Mouse (Mus musculus) cerebellum, postnatal 36 days (tissue): ENCODE measurements around the gene Shisa9.
A peak's percentile ranks its signal among the peaks of the same experiment; 100 is the strongest.

Experiments used
- DNase-seq, 2 experiments: peaks; one replicate each; pipeline ENCODE4 v3.0.0; 2021 to 2022; ENCODE audit warnings: mixed read lengths in 2 of 2

The Shisa9 gene

DNA sequence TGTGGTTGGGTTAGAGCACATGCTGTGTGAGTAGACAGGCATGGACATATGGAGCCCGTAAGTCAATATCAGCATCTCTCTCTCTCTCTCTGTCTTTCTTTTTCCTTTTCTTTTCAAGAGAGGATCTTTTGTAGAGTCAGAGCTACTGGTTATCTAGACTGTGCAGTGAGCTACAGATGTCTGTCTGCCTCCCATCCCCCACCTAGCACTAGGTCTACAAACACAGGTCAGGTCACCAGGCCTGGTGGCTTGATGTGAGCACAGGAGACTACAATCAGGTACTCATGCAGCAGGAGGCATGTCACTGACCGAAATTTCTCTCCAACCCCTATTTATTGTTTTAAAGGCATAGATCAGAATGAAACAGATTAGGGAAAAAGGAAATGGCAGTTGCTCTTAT, 219.1 kb downstream of the Shisa9 start:
- DNase-seq: no peak

DNA sequence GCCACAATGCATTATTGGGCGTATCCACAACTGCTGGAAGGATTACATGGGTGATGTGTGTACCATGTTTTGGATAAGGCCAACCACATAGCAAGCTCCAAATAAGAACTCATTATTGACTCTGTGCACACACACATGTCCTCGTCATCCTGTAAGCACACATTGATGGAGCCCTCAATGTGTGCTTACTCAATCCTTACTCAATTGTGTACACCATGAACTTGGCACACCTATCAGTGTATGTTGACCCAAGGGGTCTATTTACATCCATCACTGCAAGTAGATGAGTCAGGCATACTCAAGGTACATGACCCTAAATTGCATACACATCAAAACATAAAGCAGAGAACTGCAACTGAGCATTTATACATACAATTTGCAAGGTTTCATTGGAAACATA, 220.5 kb downstream of the Shisa9 start:
- DNase-seq: no peak

DNA sequence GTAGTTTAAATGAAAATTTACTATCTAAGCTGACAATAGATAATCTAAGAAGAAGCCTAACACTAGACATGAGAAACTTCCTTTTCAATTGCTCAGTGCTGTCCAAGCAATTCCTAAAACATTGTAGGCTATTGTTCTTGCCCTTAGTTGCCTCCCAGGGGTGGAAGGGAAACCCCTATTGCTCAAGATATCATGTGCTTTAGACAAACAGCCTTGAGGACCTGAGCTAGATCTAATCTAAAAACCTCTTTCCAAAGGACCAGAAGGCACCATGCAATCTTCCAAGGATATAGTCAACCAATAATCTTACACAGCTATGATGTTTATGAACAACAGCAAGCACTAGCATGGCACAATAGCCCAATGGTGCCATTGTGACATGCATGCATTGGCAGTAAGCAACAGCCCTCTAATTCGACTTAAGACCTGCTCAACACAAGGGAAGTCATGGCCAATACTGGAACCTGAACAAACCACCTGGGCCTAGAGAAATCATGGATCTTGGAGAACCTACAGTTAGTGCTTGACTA, 222.6 kb downstream of the Shisa9 start:
- no peak for DNase-seq

DNA sequence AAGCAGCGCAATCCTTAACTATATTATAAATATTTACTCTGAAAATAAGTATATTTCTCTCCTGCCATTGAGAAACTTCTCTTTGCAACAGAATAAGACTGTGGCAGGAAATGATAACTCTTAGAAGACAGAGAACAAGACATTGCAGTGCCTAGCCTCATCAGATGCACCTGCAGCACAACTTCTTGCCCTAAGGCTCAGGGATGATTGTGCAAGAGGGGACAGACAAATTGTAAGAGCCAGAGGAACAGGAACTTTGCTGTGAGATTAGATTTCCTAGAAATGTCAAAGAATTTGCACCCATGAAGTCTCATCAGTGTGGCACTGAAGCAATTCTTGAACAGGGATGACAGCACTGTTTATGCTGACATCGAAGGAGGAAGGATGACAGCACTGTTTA, 223.0 kb downstream of the Shisa9 start:
- DNase-seq: no peak

DNA sequence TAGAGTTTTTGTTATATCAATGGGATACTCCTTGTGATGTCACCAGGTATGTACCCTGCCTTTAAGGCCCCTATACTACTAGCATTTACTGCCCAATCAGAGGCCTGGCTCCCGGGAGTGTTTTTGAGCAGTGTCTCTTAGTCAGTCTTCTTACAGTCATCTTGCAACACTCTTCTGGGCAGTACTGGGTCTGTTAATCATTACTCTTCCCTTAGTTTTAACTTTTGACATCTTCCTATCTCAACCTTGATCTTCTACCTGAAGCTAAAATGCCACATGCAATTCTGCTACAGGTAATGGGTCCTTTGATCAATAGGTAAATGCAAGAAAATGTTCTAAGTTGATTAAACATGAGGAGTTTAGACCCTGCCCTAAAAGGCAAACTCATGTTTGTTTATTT, 225.4 kb downstream of the Shisa9 start:
- DNase-seq: no peak

DNA sequence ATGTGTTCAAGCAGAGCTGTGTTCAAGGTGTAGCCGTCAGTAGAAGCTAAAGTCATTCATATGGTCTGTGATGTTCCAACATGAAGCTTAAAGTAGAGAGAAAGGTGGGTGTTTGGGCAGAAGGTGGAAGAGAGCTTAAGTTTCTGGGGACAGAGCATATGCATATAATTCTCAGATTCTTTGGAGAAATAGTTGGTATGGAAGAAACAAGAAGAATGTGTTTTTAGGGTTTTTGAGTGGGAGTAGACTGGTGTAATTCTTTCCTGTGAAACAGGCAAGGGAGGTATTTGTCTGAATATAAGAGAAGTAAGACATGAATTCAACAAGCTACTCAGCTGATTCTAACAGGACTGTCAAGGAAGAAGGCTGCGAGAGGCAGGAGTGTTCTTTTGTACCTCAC, 225.9 kb downstream of the Shisa9 start:
- DNase-seq: no peak

DNA sequence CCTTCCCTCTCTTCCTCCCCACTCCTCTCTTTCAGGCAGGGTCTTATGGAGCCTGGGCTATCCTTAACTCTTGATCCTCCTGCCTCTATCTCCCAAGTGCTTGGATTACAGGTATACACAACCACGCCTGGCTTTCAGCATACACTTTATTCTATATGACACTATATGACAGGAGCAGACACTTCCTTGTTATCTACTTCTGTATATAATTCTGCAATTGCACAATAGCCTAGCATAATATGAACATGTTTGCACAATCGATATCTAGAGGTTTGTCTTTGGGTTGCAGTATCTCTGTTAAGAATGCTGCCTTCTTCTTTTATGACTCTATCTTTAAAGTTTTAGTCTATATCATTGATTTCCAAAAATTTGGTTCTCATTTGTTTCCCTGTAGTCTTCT, 230.1 kb downstream of the Shisa9 start:
- DNase-seq: no peak

DNA sequence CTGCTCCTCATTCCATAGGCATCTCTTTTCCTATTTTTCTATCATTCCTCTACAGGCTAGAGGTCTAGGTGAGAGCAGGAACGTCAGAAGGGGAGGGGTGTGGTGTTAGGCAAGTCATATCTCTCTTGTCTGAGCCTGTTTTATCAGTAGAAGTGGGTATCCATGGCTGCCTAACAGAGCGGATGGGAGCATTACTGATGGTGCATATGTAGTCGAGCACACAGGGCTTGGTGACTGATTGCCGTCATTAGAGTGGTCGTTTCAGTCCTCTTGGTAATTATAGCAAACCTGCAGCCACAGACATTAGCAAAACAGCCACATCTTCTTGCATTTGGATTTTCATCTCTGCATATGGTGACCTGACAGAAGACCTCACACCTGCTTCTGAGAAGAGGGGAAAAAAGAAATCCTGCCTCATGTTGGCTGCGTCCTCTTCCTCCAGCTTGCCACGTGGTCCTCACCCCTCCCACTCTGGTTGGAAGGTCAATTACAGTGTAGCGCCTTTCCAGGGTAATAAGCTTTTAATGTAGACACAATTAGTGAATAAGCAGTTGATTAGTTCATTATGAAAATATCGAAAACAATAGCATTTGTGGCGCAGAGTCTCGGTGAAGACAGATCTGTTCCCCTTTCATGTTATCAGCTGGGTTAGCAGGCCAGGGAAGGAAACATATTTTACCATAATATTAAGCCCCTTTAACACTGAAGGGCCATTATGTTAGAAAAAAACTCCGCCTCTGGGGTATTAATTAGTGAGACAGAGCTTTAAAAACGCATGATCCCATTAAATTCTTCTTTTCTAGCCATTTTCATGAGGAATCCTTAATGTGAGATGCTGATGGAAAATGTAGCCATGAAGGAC, 233.6 kb downstream of the Shisa9 start:
- no peak for DNase-seq

DNA sequence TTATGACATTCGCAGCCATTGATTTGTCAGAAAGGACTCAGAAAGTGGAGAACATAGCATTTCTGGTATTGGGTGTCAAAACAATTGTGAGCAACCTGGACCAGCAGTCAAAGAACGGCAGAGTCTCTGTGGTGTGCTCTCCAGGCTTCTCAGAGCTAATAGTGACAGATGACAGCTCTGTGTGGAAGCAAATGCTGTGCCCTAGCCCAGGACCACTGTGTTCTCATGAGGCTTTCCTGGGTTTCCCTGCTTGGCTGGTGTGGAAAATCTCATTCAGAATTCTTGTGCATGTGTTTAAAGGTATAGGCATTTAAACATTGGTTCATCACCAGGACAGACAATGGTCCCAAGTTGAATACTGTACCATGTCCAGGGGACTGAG, 234.2 kb downstream of the Shisa9 start:
- DNase-seq: no peak

DNA sequence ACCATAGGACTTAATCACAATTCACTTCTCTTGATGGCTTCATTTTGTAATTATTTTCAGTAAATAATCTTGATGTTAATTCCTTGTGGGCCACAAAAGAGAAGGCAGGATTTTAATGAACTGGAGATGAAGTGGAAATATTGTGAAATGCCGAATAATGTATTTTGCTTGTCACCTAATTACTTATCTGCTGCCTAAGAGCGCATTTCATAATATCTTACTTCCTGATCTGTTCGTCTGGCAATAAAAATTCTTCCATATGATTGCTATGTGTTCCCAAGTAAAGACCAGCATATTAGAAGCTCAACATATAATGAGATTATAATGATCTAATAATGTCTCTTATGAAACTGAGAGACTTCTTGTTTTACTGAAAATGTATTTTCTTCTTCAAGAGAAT, 235.9 kb downstream of the Shisa9 start:
- no peak for DNase-seq

DNA sequence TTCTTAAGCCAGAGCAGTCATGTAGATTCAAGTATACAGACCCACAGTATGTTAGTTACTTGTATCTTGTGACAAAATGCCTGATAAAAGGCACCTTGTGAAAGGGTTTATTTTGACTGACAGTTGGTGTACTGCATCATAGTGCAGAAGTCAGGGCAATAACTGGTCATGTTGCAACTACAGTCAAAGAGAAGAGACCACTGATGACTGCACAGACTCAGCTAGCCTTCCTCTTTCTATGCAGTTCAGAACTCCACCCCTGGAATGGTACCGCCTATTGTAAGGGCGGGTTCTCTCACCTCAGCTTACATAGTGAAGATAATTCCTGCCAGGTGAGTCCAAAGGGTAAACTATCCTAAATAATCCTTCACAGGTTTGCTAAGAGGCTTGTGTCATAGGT, 239.6 kb downstream of the Shisa9 start:
- DNase-seq: no peak

DNA sequence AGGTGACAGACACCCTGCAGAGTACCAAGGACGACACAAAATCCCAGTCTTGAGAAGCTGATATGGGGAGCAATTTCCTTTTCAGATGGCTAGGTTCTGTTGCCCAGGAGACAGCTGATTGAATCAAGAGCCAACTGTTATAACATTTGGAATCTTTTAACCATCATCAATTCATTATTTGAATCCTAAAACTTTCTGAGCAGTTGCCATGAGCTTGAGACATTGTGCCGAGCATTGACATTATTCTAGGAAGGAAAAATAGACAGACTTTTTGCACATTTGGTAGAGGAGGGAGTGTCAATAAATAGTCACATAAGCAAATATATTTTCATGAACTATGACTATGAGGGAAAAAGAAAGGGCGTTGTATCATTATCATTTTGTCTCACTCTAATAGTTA, 243.0 kb downstream of the Shisa9 start:
- DNase-seq: no peak

DNA sequence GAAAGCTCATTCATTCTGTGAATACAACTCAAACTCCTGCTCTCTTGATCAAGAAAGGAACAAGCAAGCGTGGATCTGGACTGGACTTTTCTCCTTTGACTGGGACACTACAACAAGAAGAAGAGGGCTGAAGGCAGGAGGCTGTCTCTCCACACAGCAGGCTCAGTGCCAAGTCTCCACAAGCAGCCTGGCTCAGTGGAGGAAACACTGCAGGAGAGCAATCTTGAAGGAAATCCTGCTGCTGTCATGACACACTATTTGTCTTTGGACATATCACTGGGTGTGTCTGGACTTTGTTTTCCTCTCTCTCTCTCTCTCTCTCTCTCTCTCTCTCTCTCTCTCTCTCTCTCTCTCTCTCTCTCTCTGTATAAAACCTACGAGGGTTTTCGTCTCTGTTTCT, 249.4 kb downstream of the Shisa9 start:
- DNase-seq: peak in 1 of 2 experiments; percentile 6

DNA sequence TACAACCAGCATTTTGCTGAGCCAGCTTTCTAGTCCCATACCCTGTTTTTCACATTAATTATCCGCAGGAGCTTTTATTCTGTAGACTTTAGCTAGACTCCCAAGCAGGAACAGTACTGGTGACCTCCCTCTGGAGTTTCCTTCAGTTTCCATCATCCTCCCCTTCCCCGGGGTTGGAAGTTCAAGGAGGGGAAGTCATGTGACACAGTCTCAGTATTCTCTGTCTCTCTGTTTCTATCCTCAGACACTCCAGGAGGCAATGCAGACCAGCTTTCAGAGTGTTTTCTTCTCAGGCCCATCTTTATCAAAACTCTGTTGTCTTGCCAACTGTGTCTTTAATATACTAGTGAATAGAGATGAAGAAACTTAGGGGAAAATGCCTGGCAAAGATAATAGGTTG, 250.4 kb downstream of the Shisa9 start:
- DNase-seq: no peak

DNA sequence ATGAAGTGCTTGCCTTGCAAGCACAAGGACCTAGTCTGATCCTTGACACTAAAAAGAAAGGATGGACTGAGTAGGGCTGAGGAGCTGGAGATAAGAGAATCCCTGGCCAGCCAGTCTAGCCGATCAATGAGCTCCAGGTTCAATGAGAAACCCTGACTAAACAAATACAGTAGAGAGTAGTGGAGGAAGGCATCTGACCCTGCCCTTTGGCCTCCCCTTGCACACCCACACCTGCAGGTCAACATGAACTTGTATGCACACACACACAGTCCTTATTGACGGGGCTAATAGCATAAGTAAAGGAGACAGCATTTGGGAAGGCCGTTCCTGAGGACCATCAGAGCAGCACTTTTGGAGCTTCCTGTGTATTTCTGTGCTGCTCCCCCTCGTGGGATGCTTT, 254.7 kb downstream of the Shisa9 start:
- DNase-seq: no peak

DNA sequence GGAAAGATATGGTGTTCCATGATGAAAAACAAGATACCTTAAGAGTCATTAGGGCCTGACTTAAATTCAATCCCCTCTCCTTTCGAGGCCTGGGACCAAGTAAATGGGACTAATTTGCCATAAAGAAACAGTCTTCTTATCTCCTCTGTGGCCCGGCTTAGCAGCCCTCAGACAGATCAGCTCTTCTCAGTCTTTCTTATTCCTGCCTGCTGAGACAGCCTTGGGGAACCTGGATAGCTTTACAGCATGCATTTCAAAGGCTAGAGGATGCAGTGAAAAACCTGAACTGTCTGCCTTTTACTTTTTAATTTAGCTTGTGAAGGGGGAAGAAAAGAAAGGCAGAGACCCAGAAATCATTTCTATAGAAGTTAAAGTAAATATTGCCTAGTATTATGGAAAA, 275.4 kb downstream of the Shisa9 start:
- DNase-seq: no peak

DNA sequence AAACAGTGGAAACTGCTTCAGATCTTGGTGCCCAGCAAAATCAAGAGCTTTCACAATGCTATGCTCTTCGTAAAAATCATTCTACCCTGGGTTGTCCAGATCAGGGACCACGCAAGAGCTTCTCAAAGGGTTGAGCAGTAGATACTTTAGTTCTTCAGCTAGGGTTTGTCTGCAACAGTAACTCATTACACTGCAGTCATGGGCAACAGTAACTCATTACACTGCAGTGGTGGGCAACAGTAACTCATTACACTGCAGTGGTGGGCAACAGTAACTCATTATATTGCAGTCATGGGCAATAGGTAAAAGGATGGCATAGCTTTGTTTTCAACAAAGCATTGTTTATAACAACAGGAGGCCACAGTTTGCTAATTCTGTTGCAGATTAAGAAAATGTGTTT, 281.9 kb downstream of the Shisa9 start:
- no peak for DNase-seq

DNA sequence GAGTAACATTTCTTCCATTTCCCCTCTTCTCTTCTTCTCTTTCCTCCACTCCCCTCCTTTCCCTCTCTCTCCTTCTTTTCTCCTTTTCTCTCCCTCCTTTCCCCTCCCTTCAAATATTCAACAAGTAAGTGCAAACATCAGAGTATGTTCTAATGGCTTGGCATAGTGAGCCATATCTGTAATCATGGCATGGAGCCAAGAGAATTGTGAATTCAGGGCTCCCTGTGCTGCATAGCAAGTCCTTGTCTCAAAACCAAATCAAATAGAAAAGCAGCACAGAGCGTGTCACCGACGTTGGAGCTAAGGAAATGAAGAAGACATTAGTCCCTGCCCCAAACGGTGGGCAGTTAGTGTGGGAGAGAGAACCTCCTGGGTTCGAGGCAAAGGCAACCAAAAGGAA, 316.6 kb downstream of the Shisa9 start:
- DNase-seq: no peak

DNA sequence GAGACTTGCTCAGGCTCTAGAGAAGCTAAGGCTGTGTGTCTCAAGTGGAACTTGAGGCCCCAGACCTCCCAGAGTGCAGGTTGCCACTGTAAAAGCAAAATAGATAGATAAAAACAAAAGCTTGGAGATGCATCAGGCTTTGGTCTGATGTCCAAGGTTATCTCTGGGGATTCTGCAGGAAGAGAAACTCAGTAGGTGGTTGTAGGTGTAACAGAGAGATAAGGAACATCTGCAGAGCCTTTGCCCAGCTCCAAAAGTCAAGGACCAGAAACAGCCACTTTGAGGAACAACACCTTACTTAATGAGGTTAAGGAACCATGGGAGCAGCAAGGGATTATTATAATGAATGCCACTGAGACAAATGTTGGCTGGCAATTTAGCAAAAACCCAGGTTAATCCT, 319.5 kb downstream of the Shisa9 start:
- no peak for DNase-seq

DNA sequence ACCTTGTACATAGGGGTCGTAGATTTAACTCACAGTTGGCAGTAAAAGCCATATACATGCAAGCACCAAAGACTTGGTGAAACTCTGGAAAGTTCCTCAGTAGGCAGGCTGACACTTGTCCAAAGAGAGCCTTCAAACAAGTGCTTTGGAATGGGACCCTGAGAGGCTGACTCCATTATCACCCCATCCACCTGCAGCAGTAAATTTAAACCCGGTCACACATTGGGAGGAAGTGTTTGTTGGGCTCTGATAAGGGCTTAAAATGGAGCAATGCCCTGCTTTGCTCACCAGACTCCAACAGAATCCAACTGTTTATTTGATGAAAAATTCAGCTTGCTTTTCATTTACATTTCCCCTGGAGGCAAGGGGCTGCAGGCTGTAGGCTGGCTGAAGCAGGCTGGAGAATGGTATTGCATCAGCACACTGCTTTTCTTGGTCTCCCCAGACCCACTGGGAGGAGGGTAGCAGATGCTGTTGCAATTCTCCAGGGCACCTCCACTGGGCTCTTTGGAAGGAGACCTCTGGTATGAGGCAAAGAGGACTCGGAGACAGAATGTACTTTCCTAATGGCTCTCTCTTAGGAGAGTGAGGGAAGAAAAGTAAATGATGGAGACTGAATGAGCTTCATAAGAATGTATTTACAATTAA, 323.5 kb downstream of the Shisa9 start:
- DNase-seq: no peak

DNA sequence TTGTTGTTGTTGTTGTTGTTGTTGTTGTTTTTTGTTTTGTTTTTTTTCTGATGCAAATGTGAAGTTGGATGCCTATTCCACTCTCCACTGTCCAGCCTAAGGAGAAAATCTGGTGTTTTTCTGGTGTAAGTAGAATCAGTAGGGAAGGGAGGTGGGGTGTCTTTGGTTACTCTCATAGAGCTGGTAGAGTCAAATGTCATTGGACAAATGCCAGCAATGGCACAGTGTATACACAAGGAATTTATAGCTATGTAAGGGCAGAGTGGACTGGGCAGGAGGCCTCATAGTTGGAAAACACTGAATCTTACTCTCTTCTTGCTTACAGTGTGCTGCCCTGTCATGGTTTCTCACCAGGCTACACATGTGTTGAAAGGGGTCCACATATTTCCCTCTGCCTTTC, 325.9 kb downstream of the Shisa9 start:
- DNase-seq: no peak

DNA sequence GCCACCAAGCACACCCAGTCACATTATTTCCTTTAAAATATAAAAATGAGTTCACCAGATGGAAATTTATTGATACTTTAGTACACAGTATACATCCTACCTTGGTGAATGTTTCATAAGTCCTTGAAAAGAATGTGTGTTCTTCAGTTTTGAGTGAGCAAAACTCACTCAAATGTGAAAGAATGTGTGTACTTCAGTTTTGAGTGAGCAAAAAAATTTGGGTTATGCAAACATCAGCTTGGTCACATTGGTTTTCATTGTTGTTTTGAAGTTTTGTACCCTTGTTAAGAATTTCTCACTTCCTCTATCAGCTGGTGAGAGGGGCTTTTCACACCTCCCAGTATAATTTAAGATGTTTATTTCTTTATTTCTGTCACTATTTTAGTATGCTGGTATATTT, 331.7 kb downstream of the Shisa9 start:
- DNase-seq: no peak
